Mouse (Mus musculus): Measurements from ENCODE around the gene Stc2.

Stc2 gene

GRCm38 (mm10) chr11:31365981-31366380, 3.9 kb downstream of the Stc2 start:
- DNase-seq = no peak

GRCm38 (mm10) chr11:31365280-31365679, 4.6 kb downstream of the Stc2 start:
- no peak for DNase-seq

GRCm38 (mm10) chr11:31362856-31363255, 7.0 kb downstream of the Stc2 start:
- DNase-seq = no peak

DNA sequence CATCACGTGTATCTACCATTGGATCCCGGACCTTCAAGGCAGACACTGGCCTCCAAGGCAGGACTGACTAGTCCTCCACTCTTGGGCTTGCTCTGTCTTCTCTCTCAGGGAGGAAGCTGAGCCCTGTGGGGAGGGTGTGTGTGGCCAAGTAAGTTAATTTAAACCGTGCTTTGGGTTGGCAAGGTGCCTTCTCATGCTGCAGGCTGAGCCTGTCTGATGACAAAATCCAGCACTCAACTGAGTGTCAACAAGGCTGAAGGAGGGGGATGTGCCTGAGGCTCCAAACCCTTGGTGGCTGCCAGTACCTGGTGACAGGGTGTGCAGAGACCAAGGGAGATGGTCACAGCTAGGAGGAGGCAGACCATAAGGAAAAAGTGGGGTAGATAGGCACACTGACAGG, 7.5 kb downstream of the Stc2 start:
- no peak for DNase-seq

GRCm38 (mm10) chr11:31361047-31361446, 8.8 kb downstream of the Stc2 start:
- no peak for DNase-seq

DNA sequence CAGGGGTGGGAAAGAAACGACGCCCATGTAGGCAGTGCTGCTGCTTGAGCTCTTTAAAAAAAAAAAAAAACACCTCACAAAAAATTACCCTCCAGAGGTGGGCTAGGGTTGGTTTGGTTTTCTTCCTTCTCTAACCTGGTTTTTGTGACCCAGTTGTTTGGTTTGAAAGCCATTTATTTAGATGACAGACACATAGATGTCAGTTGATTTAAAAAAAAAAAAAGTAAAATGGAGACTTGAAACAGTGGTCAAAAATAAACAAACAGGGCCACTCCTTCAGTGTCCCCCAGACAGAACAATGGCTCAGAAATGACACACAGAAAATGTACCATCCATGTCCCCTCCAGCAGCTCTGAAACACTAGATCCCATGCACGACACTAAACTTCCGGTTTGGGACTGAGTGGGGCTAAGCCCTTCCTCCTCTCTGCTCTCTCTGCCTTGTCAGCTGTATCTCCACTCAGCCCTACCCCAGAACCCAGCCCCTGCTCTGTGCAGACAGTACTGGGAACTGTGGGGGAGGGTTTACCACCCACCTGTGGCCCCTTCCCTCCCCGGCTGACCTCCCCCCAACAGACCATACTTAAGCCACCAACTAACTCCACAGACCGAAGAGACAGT, 10.5 kb downstream of the Stc2 start:
- DNase-seq = no peak

DNA sequence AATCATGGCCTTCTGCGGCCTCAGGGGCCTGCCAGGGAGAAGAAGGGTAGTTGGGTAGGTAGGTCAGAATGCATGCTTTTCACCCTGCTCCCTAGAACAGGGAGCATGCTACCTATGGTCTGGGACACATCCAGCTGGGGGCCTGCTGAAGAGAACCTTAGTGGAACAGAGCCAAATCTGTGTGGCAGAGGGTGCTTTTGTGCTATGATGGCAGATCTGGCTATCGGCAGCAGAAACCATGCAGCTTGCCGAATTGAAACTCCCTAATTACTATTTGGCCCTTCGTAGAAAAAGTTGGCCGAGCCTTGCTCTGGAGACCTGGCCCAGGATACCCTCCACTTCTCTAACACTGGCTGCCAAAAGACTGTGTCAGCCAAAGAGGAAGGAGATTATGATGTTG, 11.4 kb downstream of the Stc2 start:
- DNase-seq = no peak

- DNase-seq = no peak
Measured at GRCm38 (mm10) chr11:31356866-31357265, 13.0 kb downstream of the Stc2 start.

DNA sequence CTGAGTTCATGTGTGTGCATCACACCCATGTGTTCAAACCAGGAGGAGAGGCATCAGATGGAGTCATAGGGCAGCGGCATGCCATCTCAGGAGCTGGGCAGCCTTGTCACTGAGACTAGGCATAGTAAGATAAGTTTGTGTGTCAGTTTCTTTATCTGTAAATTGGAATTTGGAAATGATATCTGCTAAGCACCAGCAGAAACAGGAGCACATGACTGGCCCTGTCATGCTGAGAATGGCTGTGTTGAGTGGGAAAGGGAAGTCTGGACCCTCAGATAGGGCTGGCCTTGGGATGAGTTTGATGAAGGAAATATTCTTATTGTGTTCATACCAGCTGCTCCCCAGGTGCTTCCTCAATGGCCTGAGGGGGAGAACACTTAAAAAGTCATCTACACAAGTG, 14.1 kb downstream of the Stc2 start:
- DNase-seq = no peak

DNA sequence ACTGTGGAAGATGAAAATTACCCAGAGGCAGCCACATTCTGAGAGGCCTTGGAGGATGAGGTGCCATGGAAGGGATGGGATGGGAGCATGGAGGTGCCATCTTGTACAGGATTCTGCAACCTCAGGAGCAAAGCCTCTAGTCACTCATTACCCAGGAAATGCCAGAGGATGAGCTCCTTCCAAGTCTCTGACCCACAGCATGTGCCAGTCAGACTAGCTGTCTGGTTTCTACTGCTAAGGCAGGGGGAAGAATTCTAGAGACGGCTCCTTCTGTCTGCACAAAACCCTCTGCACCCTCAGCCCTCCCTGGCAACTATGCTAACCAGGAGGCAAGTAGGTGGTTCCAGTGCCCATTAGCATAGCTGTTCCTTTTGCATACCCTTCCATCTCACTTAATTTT, 15.4 kb downstream of the Stc2 start:
- DNase-seq = no peak

Measured in retina, postnatal 1 day (tissue).